Mouse (Mus musculus): ENCODE data around the gene Fry. TPM values are rescaled to one million over a fixed set of nuclear protein-coding genes. Genes with fewer than 3 reads are reported as not detected.

Gene Fry
- polyA plus RNA-seq, 1 experiment from 2014 or later = 5.5 TPM

DNA sequence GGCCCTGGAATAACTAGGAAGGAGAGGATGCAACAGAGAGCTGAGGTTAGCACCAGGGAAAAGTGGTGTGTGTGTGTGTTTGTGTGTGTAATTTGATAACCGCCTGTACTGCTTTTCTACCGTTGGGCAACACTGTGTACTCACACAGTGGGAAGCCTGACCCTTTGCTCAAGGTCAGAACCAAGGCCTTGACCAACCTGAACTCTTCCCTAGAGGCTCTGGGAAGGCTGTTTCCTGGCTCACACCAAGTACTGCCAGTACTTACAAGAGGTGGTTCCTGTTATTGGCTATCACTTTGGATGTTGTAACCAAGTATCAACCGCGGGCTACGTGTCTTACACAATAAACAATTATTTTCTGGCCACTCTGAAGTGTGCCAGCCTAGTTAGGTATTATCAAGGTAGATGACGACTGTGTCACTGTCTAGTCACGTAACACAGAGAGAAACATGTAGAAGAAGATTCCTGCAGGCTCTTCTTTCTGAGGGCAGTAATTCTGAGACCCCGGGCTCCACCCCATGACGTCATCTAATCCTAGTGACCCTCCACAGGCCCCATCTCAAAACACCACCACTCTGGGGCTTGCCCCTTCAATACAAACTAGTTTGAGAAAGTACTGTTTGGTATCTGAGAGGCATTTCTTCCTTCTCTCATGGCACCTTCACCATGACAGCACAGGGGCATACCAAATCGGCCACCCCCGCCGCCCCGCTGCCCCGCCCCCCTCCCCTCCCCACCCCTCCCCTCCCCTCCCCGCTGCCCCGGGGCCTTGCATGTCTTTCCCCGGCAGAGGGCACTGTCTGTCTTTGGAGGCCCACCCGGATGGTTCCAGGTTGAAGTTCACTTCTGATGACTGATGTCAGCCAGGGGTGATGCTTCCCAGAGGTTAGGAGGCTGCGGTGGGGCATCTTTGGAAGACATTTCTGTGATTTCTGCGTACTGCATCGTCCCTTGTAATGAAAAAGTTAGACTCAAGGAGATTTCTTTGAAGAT is 114.0 kb downstream of the Fry start:
- Histone ChIP-seq H3K9ac (ENCODE audit: low read depth, low read length) (no peak overlapping the region), H3K4me3 (ENCODE audit: low read depth, low read length) (no peak overlapping the region), H3K27ac (ENCODE audit: low read depth, low read length) (no peak overlapping the region), H3K4me1 (replicated peaks; ENCODE audit: control insufficient read depth, insufficient read depth, low read length) (no peaks in the 10 kb centered on the region), H3K9me3 (ENCODE audit: control insufficient read depth) (no peaks in the 10 kb centered on the region), H3K36me3 (ENCODE audit: control insufficient read depth, insufficient read depth) (no peaks in the 10 kb centered on the region), H3K4me2 (replicated peaks; ENCODE audit: low read depth) (no peak overlapping the region), H3K27me3 (replicated peaks; ENCODE audit: control insufficient read depth, insufficient read depth, low read length) (no peaks in the 10 kb centered on the region)
- no peak for ATAC-seq
- 37% methylated on average over 20 of the region's 21 CpGs for WGBS
- no peak for TF ChIP-seq CTCF (IDR thresholded peaks at IDR 0.05; ENCODE audit: low read depth)

DNA sequence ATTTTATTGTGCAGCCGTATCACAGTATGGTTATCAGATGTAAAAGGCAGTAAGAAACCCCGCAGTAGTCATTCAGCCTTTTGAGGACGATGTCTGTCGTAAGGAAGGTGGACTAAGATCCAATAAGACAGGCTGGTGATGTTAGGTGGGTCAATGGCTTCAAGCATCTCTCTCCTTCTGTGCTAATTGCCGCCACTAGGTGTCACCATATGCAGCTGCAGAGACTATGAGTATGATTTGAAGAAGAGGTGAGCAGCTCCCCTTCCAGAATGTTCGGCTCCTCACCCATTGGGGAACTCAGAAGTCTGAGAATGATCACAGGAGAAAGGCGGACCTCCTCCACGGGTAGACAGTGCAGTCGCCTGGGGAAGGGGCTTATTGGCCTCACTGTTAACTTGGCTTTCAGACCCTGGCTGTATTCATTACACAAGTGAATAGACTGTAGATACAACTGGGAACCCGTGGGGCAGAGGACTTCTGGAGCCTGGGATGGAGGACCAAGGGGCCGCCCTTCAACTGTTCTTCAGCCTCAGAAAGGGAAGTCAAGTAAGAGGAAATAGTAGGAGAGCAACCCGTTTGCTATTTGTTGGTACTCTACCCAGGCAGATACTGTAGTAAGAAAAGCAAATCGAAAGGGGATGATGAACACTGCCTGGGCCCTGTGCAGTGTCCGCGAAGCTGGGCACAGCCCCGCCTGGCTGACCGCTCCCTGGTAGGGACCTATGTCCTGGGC is 114.9 kb downstream of the Fry start:
- no peaks in the 10 kb centered on the region for H3K36me3 ChIP-seq (ENCODE audit: control insufficient read depth, insufficient read depth)
- no peak overlapping the region for H3K4me3 ChIP-seq (ENCODE audit: low read depth, low read length)
- ATAC-seq = no peak; the same call in 1 of the 2 replicates
- no peak overlapping the region for H3K27ac ChIP-seq (ENCODE audit: low read depth, low read length)
- WGBS = 50% methylated on average over 17 of the region's 17 CpGs
- no peak overlapping the region for H3K4me2 ChIP-seq (replicated peaks; ENCODE audit: low read depth)
- H3K9ac ChIP-seq (ENCODE audit: low read depth, low read length) = no peak overlapping the region
- no peaks in the 10 kb centered on the region for H3K4me1 ChIP-seq (replicated peaks; ENCODE audit: control insufficient read depth, insufficient read depth, low read length)
- H3K27me3 ChIP-seq (replicated peaks; ENCODE audit: control insufficient read depth, insufficient read depth, low read length) = no peaks in the 10 kb centered on the region
- peak; percentile 88 for TF ChIP-seq CTCF (IDR thresholded peaks at IDR 0.05; ENCODE audit: low read depth)
- no peaks in the 10 kb centered on the region for H3K9me3 ChIP-seq (ENCODE audit: control insufficient read depth)

DNA sequence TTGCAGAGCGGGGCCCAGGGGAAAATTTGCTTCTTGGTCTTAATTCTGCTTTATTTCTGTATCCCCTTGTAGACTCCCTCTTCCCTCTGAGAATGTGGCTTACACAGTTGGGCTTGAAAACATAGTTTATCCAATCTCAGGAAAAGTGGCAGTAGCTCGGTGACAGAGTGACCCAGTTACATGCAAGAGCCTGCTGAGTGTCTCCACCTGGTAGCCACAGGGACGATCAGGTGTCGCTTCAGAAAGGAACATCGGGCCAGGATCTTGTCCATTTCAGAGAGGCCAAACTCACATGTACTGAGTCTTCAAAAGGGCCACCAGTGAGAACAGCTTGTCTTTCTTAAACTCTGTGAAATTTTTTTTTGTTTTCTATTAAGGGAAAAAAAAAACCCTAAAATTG is 117.5 kb downstream of the Fry start:
- Histone ChIP-seq H3K27me3 (replicated peaks; ENCODE audit: control insufficient read depth, insufficient read depth, low read length) (no peaks in the 10 kb centered on the region), H3K4me3 (ENCODE audit: low read depth, low read length) (no peak overlapping the region), H3K9me3 (ENCODE audit: control insufficient read depth) (no peaks in the 10 kb centered on the region), H3K36me3 (ENCODE audit: control insufficient read depth, insufficient read depth) (no peaks in the 10 kb centered on the region), H3K4me2 (replicated peaks; ENCODE audit: low read depth) (no peak overlapping the region), H3K9ac (ENCODE audit: low read depth, low read length) (no peak overlapping the region), H3K4me1 (replicated peaks; ENCODE audit: control insufficient read depth, insufficient read depth, low read length) (no peaks in the 10 kb centered on the region), H3K27ac (ENCODE audit: low read depth, low read length) (no peak overlapping the region)
- no peak for TF ChIP-seq CTCF (IDR thresholded peaks at IDR 0.05; ENCODE audit: low read depth)
- 91% methylated on average over 5 of the region's 5 CpGs for WGBS
- ATAC-seq = no peak

DNA sequence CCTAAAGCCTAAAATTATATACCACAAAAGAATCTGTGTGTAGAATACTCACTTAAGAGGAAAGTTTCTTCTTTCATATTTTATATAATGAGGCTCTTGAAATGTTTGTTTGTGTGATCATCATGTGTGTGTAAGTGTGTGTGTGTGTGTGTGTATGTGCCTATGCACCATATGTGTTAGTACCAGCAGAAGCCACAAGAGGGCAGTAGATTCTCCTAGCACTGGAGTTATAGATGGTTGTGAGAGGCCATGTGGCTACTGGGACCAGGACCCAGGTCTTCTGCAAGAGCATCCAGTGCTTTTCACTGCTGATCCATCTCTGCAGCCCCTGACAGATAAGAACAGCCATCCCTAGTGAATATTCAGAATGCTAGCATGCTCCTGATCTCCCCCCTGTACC is 118.2 kb downstream of the Fry start:
- Histone ChIP-seq H3K4me1 (replicated peaks; ENCODE audit: control insufficient read depth, insufficient read depth, low read length) (no peaks in the 10 kb centered on the region), H3K4me3 (ENCODE audit: low read depth, low read length) (no peak overlapping the region), H3K9me3 (ENCODE audit: control insufficient read depth) (no peaks in the 10 kb centered on the region), H3K27me3 (replicated peaks; ENCODE audit: control insufficient read depth, insufficient read depth, low read length) (no peaks in the 10 kb centered on the region), H3K36me3 (ENCODE audit: control insufficient read depth, insufficient read depth) (no peaks in the 10 kb centered on the region), H3K9ac (ENCODE audit: low read depth, low read length) (no peak overlapping the region), H3K27ac (ENCODE audit: low read depth, low read length) (no peak overlapping the region), H3K4me2 (replicated peaks; ENCODE audit: low read depth) (no peak overlapping the region)
- peak; percentile 26; the same call in 1 of the 2 replicates for TF ChIP-seq CTCF (IDR thresholded peaks at IDR 0.05; ENCODE audit: low read depth)
- ATAC-seq = no peak

DNA sequence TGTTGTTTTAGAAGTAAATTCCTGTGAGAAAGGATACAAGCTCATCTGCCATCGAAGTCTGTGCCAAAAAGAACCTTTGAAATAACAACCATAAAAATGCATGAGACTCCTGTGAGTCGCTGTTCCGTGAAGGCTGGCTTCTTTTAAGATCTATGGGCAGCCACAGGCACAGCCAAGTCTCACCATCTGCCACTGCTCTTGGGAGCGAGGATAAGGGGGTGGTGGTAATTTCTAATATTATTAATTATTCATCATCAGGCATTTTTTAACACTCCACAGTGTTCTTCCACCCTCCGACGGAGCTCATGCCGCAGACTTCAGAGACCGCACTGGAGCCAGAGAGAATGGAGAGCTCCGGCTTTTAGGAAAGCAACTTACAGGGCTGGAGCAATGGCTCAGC is 123.2 kb downstream of the Fry start:
- Histone ChIP-seq H3K4me1 (replicated peaks; ENCODE audit: control insufficient read depth, insufficient read depth, low read length) (no peaks in the 10 kb centered on the region), H3K27me3 (replicated peaks; ENCODE audit: control insufficient read depth, insufficient read depth, low read length) (no peaks in the 10 kb centered on the region), H3K9me3 (ENCODE audit: control insufficient read depth) (no peaks in the 10 kb centered on the region), H3K4me2 (replicated peaks; ENCODE audit: low read depth) (no peak overlapping the region), H3K36me3 (ENCODE audit: control insufficient read depth, insufficient read depth) (no peaks in the 10 kb centered on the region), H3K27ac (ENCODE audit: low read depth, low read length) (no peak overlapping the region), H3K9ac (ENCODE audit: low read depth, low read length) (no peak overlapping the region), H3K4me3 (ENCODE audit: low read depth, low read length) (no peak overlapping the region)
- no peak for ATAC-seq
- no peak for TF ChIP-seq CTCF (IDR thresholded peaks at IDR 0.05; ENCODE audit: low read depth)
- WGBS = 93% methylated on average over 9 of the region's 9 CpGs

DNA sequence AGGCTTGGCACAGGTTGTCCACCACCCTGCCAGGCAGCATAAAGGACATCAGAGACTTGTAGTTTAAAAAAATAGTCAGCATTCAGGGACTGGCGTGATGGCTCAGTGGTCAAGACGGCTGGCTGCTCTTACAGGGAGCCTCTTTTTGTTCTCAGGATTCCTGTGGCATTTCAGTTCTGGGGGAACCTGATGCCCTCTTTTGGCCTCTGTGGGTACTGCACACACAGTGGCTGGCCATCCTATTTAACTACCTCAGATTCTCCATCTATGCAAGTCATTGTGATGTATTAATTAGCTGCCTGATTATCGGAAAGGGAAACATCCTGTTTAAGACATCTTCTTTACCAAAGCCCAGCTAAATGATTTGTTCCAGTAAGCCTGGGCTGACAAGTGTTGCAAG is 128.3 kb downstream of the Fry start:
- 88% methylated on average over 3 of the region's 3 CpGs for WGBS
- Histone ChIP-seq H3K27me3 (replicated peaks; ENCODE audit: control insufficient read depth, insufficient read depth, low read length) (no peaks in the 10 kb centered on the region), H3K4me2 (replicated peaks; ENCODE audit: low read depth) (no peak overlapping the region), H3K9ac (ENCODE audit: low read depth, low read length) (no peak overlapping the region), H3K9me3 (ENCODE audit: control insufficient read depth) (no peaks in the 10 kb centered on the region), H3K27ac (ENCODE audit: low read depth, low read length) (no peak overlapping the region), H3K4me1 (replicated peaks; ENCODE audit: control insufficient read depth, insufficient read depth, low read length) (no peaks in the 10 kb centered on the region), H3K4me3 (ENCODE audit: low read depth, low read length) (no peak overlapping the region), H3K36me3 (ENCODE audit: control insufficient read depth, insufficient read depth) (no peaks in the 10 kb centered on the region)
- peak; percentile 56 for TF ChIP-seq CTCF (IDR thresholded peaks at IDR 0.05; ENCODE audit: low read depth)
- no peak for ATAC-seq

All from intestine, postnatal 0 days (tissue).